Mouse (Mus musculus): ENCODE data around the gene Tcp11. TPM values are rescaled to one million over a fixed set of nuclear protein-coding genes. Genes with fewer than 3 reads are reported as not detected.

The Tcp11 gene
- polyA plus RNA-seq, 1 experiment, result 1.4 TPM

DNA sequence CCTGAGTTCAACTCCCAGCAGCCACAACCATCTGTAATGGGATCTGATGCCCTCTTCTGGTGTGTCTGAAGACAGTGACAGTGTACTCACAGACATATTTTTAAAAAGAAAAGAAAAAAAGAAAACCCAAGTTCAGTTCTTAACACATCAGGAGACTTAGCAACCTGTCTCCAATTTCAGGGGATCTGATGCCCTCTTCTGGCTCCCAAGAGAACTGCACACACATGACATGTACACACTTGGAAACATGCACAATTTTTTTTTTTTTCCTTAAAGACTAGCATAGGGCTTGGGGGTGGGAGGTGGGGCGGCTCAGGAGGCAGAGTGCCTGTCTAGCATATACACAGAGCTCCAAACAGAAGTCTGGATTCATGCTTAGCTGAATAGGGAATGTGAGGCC lies 20.2 kb upstream of the Tcp11 start:
- Histone ChIP-seq H3K27me3 (replicated peaks; ENCODE audit: control insufficient read depth, insufficient read depth, low read length) (no peaks in the 10 kb centered on the region), H3K27ac (ENCODE audit: insufficient read depth, low read depth, low read length) (no peak overlapping the region), H3K4me1 (ENCODE audit: control insufficient read depth, insufficient read depth, low read length) (no peaks in the 10 kb centered on the region), H3K4me3 (ENCODE audit: insufficient read depth, low read depth, low read length) (no peak overlapping the region), H3K36me3 (ENCODE audit: control insufficient read depth, insufficient read depth, low read length) (no peaks in the 10 kb centered on the region)
- TF ChIP-seq CTCF (conservative IDR thresholded peaks at IDR 0.05; ENCODE audit: insufficient read depth, insufficient read length, low read depth, low read length), result no peak
- no peak for TF ChIP-seq POLR2A (IDR thresholded peaks at IDR 0.05; ENCODE audit: low read depth, low read length)
- DNase-seq, result no peak
- WGBS, result 84% methylated on average over 1 of the region's 1 CpGs

DNA sequence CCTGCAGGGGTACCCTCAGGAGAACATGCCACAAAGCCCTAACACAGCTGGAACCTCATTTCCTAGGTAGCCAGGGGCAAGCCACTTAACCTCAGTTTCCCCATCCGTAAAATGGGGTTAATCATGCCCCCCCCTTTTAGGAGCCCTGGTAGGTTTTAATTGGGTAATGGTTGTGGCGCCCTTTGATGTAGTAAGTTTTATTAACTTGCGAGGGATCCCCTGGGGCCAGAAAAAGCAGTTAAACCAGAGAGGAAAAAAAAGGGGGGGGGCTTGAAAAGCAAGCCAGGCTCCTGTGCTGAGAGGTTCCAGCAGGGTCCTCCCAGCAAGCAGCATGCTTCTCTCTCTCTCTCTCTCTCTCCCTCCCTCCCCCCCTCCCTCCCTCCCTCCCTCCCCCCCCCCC lies 18.6 kb upstream of the Tcp11 start:
- TF ChIP-seq POLR2A (IDR thresholded peaks at IDR 0.05; ENCODE audit: low read depth, low read length), result no peak
- 25% methylated on average over 3 of the region's 3 CpGs for WGBS
- DNase-seq, result peak; percentile 24
- H3K27me3 ChIP-seq (replicated peaks; ENCODE audit: control insufficient read depth, insufficient read depth, low read length), result no peaks in the 10 kb centered on the region
- no peak overlapping the region for H3K27ac ChIP-seq (ENCODE audit: insufficient read depth, low read depth, low read length)
- H3K4me3 ChIP-seq (ENCODE audit: insufficient read depth, low read depth, low read length), result no peak overlapping the region
- no peaks in the 10 kb centered on the region for H3K36me3 ChIP-seq (ENCODE audit: control insufficient read depth, insufficient read depth, low read length)
- no peaks in the 10 kb centered on the region for H3K4me1 ChIP-seq (ENCODE audit: control insufficient read depth, insufficient read depth, low read length)

DNA sequence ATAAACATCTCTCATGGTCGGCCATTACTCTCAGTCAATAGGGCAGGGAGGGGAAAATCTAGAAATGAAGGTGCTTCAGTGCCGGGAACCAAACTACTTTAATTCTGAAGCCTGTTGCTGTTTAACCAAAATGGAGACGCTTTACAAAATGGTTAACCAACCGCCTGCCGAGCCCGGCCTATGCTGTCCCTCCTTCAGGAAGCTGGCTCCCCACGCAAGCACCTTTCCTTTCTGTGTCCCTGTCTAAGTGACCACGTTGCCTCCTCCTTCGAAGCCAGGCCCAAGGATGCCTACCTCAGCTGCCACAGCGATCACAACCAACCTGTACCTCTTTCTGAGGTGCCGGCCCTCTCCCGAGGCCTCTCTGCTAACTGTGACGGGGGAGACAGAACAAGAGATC lies 16.9 kb upstream of the Tcp11 start:
- no peaks in the 10 kb centered on the region for H3K4me1 ChIP-seq (ENCODE audit: control insufficient read depth, insufficient read depth, low read length)
- DNase-seq, result peak; percentile 49
- H3K27ac ChIP-seq (ENCODE audit: insufficient read depth, low read depth, low read length), result 0 out of 2 replicates have a peak overlapping the region, but pooled peaks have one; percentile 12
- no peaks in the 10 kb centered on the region for H3K36me3 ChIP-seq (ENCODE audit: control insufficient read depth, insufficient read depth, low read length)
- H3K27me3 ChIP-seq (replicated peaks; ENCODE audit: control insufficient read depth, insufficient read depth, low read length), result no peaks in the 10 kb centered on the region
- no peak for TF ChIP-seq CTCF (conservative IDR thresholded peaks at IDR 0.05; ENCODE audit: insufficient read depth, insufficient read length, low read depth, low read length)
- TF ChIP-seq POLR2A (IDR thresholded peaks at IDR 0.05; ENCODE audit: low read depth, low read length), result no peak
- 62% methylated on average over 13 of the region's 13 CpGs for WGBS
- H3K4me3 ChIP-seq (ENCODE audit: insufficient read depth, low read depth, low read length), result no peak overlapping the region

DNA sequence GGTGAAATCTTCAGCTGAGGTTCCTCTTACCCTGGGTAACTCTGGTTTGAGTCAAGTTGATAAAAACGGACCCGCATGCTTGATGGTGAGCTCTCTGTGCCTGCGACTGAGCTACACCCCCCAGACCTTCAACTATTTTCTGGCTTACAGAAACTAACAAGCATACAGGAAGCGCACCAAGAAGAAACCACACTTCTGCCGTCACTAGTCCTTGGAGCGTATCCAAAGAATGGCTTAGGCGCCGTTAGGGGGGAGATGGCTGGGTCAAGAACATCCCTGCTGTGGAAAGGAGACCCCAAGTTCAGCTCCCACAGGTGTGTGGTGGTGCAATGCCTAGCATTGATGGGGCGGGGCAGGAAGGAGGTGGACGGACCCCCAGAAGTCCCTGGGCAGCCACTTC lies 16.0 kb upstream of the Tcp11 start:
- H3K4me1 ChIP-seq (ENCODE audit: control insufficient read depth, insufficient read depth, low read length), result no peaks in the 10 kb centered on the region
- TF ChIP-seq CTCF (conservative IDR thresholded peaks at IDR 0.05; ENCODE audit: insufficient read depth, insufficient read length, low read depth, low read length) (no peak), POLR2A (IDR thresholded peaks at IDR 0.05; ENCODE audit: low read depth, low read length) (no peak)
- H3K36me3 ChIP-seq (ENCODE audit: control insufficient read depth, insufficient read depth, low read length), result no peaks in the 10 kb centered on the region
- H3K27me3 ChIP-seq (replicated peaks; ENCODE audit: control insufficient read depth, insufficient read depth, low read length), result no peaks in the 10 kb centered on the region
- WGBS, result 75% methylated on average over 10 of the region's 10 CpGs
- no peak overlapping the region for H3K27ac ChIP-seq (ENCODE audit: insufficient read depth, low read depth, low read length)
- no peak for DNase-seq
- H3K4me3 ChIP-seq (ENCODE audit: insufficient read depth, low read depth, low read length), result no peak overlapping the region

DNA sequence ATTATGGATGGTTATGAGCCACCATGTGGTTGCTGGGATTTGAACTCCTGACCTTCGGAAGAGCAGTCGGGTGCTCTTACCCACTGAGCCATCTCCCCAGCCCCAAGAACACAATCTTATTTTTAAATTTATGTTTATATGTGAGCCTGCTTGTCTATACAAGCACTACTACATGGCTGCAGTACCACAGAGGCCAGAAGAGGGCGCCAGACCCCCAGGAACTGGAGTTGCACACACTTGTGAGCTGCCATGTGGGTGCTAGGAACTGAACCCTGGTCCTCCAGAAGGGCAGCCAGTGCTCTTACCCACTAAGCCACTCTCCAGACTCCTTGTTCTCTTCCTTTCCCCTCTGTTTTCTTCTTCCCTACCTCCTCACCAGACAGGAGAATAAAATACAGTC lies 13.4 kb upstream of the Tcp11 start:
- Histone ChIP-seq H3K27me3 (replicated peaks; ENCODE audit: control insufficient read depth, insufficient read depth, low read length) (no peaks in the 10 kb centered on the region), H3K27ac (ENCODE audit: insufficient read depth, low read depth, low read length) (no peak overlapping the region), H3K36me3 (ENCODE audit: control insufficient read depth, insufficient read depth, low read length) (no peaks in the 10 kb centered on the region), H3K4me1 (ENCODE audit: control insufficient read depth, insufficient read depth, low read length) (no peaks in the 10 kb centered on the region), H3K4me3 (ENCODE audit: insufficient read depth, low read depth, low read length) (no peak overlapping the region)
- 81% methylated on average over 3 of the region's 3 CpGs for WGBS
- no peak for DNase-seq
- TF ChIP-seq POLR2A (IDR thresholded peaks at IDR 0.05; ENCODE audit: low read depth, low read length) (no peak), CTCF (conservative IDR thresholded peaks at IDR 0.05; ENCODE audit: insufficient read depth, insufficient read length, low read depth, low read length) (no peak)

DNA sequence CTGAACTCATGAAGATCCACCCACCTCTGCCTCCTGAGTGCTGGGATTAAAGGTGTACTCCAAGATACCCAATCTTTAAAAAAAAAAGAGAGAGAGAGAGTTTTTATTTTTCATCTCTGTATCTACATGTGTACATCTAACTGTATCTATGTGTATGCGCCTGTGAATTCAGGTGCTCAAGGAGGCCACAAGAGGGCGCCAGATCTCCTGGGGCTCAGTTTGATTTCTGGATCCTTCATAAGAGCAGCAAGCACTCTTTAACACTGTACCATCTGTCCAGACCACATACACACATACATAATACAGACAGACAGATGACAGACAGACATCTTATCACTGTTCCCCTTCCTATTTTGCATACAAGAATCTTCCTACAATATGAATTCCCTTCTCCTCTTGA lies 11.9 kb upstream of the Tcp11 start:
- Histone ChIP-seq H3K4me3 (ENCODE audit: insufficient read depth, low read depth, low read length) (no peak overlapping the region), H3K27ac (ENCODE audit: insufficient read depth, low read depth, low read length) (no peak overlapping the region), H3K4me1 (ENCODE audit: control insufficient read depth, insufficient read depth, low read length) (no peaks in the 10 kb centered on the region), H3K36me3 (ENCODE audit: control insufficient read depth, insufficient read depth, low read length) (no peaks in the 10 kb centered on the region), H3K27me3 (replicated peaks; ENCODE audit: control insufficient read depth, insufficient read depth, low read length) (no peaks in the 10 kb centered on the region)
- no peak for DNase-seq
- WGBS, result 96% methylated on average over 2 of the region's 2 CpGs
- TF ChIP-seq POLR2A (IDR thresholded peaks at IDR 0.05; ENCODE audit: low read depth, low read length) (no peak), CTCF (conservative IDR thresholded peaks at IDR 0.05; ENCODE audit: insufficient read depth, insufficient read length, low read depth, low read length) (0 out of 2 replicates have a peak, but pooled peaks have one; percentile 28)

DNA sequence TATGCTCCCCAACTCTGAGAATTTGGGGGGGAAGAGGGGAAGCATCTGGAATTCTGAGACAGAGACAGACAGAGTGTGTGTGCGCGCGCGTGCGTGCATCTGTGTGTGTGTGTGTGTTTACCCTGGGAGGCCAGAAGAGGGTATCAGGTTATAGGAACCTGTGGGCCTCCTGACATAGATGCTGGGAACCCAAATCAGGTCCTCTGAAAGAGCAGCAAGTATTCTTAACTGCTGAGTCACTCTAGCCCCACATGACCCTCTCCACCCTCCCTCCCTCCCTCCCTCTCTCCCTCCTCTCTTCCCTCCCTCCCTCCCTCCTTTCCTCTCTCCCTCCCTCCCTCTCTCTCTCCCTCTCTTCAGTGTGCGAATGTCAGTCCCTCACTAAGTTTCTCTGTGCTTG lies 8.3 kb upstream of the Tcp11 start:
- no peak for DNase-seq
- no peak overlapping the region for H3K27ac ChIP-seq (ENCODE audit: insufficient read depth, low read depth, low read length)
- no peak overlapping the region for H3K4me3 ChIP-seq (ENCODE audit: insufficient read depth, low read depth, low read length)
- no peaks in the 10 kb centered on the region for H3K4me1 ChIP-seq (ENCODE audit: control insufficient read depth, insufficient read depth, low read length)
- 96% methylated on average over 5 of the region's 6 CpGs for WGBS
- TF ChIP-seq POLR2A (IDR thresholded peaks at IDR 0.05; ENCODE audit: low read depth, low read length), result no peak
- TF ChIP-seq CTCF (conservative IDR thresholded peaks at IDR 0.05; ENCODE audit: insufficient read depth, insufficient read length, low read depth, low read length), result no peak
- H3K36me3 ChIP-seq (ENCODE audit: control insufficient read depth, insufficient read depth, low read length), result no peaks in the 10 kb centered on the region
- H3K27me3 ChIP-seq (replicated peaks; ENCODE audit: control insufficient read depth, insufficient read depth, low read length), result no peaks in the 10 kb centered on the region

DNA sequence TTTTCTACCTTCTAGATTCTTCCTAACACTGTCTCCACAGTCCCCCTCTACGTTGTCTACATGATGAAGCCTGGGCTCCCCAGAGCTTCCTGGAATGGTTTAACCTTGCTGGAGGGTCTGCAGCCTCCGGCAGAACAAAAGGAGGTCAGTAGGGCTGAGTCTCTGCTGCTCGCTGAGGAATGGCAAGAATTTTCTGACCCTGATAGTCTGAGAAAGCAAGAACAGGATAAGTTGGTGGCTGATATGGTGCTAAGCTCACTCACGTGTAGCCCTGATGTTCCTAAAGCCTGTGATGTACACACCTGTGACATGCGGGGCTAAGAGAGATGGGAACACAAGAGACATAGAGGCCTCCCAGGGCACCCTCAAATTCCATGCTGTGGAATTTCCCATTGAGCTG lies 7.0 kb upstream of the Tcp11 start:
- TF ChIP-seq CTCF (conservative IDR thresholded peaks at IDR 0.05; ENCODE audit: insufficient read depth, insufficient read length, low read depth, low read length) (no peak), POLR2A (IDR thresholded peaks at IDR 0.05; ENCODE audit: low read depth, low read length) (no peak)
- WGBS, result 48% methylated on average over 5 of the region's 5 CpGs
- H3K4me1 ChIP-seq (ENCODE audit: control insufficient read depth, insufficient read depth, low read length), result no peaks in the 10 kb centered on the region
- H3K27me3 ChIP-seq (replicated peaks; ENCODE audit: control insufficient read depth, insufficient read depth, low read length), result no peaks in the 10 kb centered on the region
- no peak overlapping the region for H3K4me3 ChIP-seq (ENCODE audit: insufficient read depth, low read depth, low read length)
- H3K36me3 ChIP-seq (ENCODE audit: control insufficient read depth, insufficient read depth, low read length), result no peaks in the 10 kb centered on the region
- H3K27ac ChIP-seq (ENCODE audit: insufficient read depth, low read depth, low read length), result no peak overlapping the region
- no peak for DNase-seq
